Mouse (Mus musculus) forebrain, embryonic 14.5 days (tissue): Measurements from ENCODE around the gene Fcrl1. TPM values are rescaled to one million over a fixed set of nuclear protein-coding genes. Genes with fewer than 3 reads are reported as not detected.
"Not testable (repeated sequence)": the region's sequence is repeated elsewhere in the genome, so short reads cannot be mapped to it uniquely, and the experiment has no call there.

Source experiments
- ATAC-seq: fragments of 200-750 bp; cut with Nextera tagmentation; 2 replicates; pipeline ENCODE4 v1.8.0; 2017; ENCODE audit warnings: mild to moderate bottlenecking, moderate library complexity
- DNase-seq: peaks from one replicate; pipeline ENCODE4 v3.0.0-alpha.2; 2015; ENCODE audit warnings: low spot score
- H3K27ac ChIP-seq: fragments of 300-500 bp; sonication (generic); 2 replicates; pipeline ENCODE4 v1.5.1; 2014; ENCODE audit warnings: low read depth, mild to moderate bottlenecking, control low read depth, low read length, moderate library complexity
- H3K27me3 ChIP-seq: fragments of 300-500 bp; sonication (generic); replicated peaks from 2 replicates; pipeline ENCODE4 v1.6.1; 2014; ENCODE audit warnings: low read length, control low read depth, mixed read lengths; ENCODE audit not compliant: control insufficient read depth, insufficient read depth
- H3K36me3 ChIP-seq: fragments of 300-500 bp; sonication (generic); 2 replicates; pipeline ENCODE4 v1.6.1; 2014; ENCODE audit warnings: low read length, control low read depth; ENCODE audit not compliant: control insufficient read depth, insufficient read depth
- H3K4me1 ChIP-seq: fragments of 300-500 bp; sonication (generic); 2 replicates; pipeline ENCODE4 v1.6.1; 2014; ENCODE audit warnings: antibody characterized with exemption, low read length, control low read depth; ENCODE audit not compliant: control insufficient read depth, insufficient read depth
- H3K4me2 ChIP-seq: fragments of 300-500 bp; sonication (generic); 2 replicates; pipeline ENCODE4 v1.6.1; 2014; ENCODE audit warnings: mild to moderate bottlenecking, control low read depth, low read length
- H3K4me3 ChIP-seq: fragments of 300-500 bp; sonication (generic); 2 replicates; pipeline ENCODE4 v1.5.1; 2014; ENCODE audit warnings: low read depth, low read length, control low read depth
- H3K9ac ChIP-seq: fragments of 300-500 bp; sonication (generic); 2 replicates; pipeline ENCODE4 v1.6.1; 2014; ENCODE audit warnings: mild to moderate bottlenecking, low read length, control low read depth, moderate library complexity
- H3K9me3 ChIP-seq: fragments of 300-500 bp; sonication (generic); replicated peaks from 2 replicates; pipeline ENCODE4 v1.6.1; 2016; ENCODE audit warnings: low read length, control low read depth, mixed read lengths; ENCODE audit not compliant: control insufficient read depth
- WGBS: fragments of 180-500 bp; shearing (Covaris S2); extraction: QIAGEN DNeasy Blood & Tissue Kit; methylation state at CpG from one replicate; pipeline ENCODE4 v1.1.7; 2014; 5-methylcytosine and 5-hydroxymethylcytosine counted together
- polyA plus RNA-seq: library from polyadenylated mRNA; unstranded; fragments of >200 nt; fragmentation: Nextera tagmentation; extraction: Ambion mirVana; gene quantifications from 2 replicates; pipeline ENCODE4 v1.2.1, GENCODE M21; 2014

Gene Fcrl1
- polyA plus RNA-seq, 1 experiment from 2014 or later: 0.11 TPM

GRCm38 (mm10) chr3:87377228-87377627, 1.0 kb downstream of the Fcrl1 start:
- ATAC-seq (no peak), DNase-seq (no peak)
- WGBS: 67% methylated on average over 3 of the region's 3 CpGs
- H3K4me1 ChIP-seq: no peaks in the 10 kb centered on the region
- no peaks in the 10 kb centered on the region for H3K9me3 ChIP-seq
- no peaks in the 10 kb centered on the region for H3K36me3 ChIP-seq
- H3K27me3 ChIP-seq: no peaks in the 10 kb centered on the region
- no peak overlapping the region for H3K4me2 ChIP-seq
- no peak overlapping the region for H3K27ac ChIP-seq
- no peak overlapping the region for H3K4me3 ChIP-seq
- H3K9ac ChIP-seq: no peak overlapping the region

- no peak overlapping the region for H3K9ac ChIP-seq
- H3K27me3 ChIP-seq: no peaks in the 10 kb centered on the region
- no peaks in the 10 kb centered on the region for H3K36me3 ChIP-seq
- H3K4me3 ChIP-seq: no peak overlapping the region
- H3K27ac ChIP-seq: no peak overlapping the region
- no peaks in the 10 kb centered on the region for H3K9me3 ChIP-seq
- 73% methylated on average over 6 of the region's 6 CpGs for WGBS
- H3K4me2 ChIP-seq: no peak overlapping the region
- ATAC-seq: no peak
- no peak for DNase-seq
- no peaks in the 10 kb centered on the region for H3K4me1 ChIP-seq
Observed at GRCm38 (mm10) chr3:87377719-87378118, 1.5 kb downstream of the Fcrl1 start.

DNA sequence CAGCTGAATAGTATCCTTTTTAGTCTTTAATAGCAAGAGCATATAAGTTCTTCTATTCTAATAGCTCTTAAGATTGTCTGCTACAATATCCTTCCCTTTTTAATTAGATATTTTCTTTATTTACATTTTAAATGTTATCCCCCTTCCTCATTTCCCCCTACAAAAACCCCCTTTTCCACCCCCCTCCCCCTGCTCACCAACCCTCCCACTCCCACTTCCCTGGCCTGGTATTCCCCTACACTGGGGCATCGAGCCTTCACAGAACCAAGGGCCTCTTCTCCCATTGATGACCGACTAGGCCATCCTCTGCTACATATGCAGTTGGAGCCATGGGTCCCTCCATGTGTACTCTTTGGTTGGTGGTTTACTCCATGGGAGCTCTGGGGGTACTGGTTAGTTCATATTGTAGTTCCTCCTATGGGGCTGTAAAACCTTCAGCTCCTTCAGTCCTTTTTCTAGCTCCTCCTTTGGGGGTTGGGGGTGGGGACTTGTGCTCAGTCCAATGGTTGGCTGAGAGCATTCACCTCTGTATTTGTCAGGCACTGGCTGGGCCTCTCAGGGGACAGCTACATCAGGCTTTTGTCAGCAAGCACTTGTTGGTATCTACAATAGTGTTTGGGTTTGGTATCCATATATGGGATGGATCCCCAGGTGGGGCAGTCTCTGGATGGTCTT, 3.6 kb downstream of the Fcrl1 start:
- not testable (repeated sequence) for ATAC-seq, H3K4me1 ChIP-seq, H3K9ac ChIP-seq, H3K27ac ChIP-seq, DNase-seq, H3K4me3 ChIP-seq, H3K36me3 ChIP-seq, H3K9me3 ChIP-seq, H3K27me3 ChIP-seq, H3K4me2 ChIP-seq
- WGBS: 81% methylated on average over 2 of the region's 2 CpGs

- Histone ChIP-seq H3K27me3 (no peaks in the 10 kb centered on the region), H3K4me1 (no peaks in the 10 kb centered on the region), H3K36me3 (no peaks in the 10 kb centered on the region), H3K9me3 (no peaks in the 10 kb centered on the region), H3K9ac (no peak overlapping the region), H3K4me2 (no peak overlapping the region), H3K4me3 (no peak overlapping the region), H3K27ac (no peak overlapping the region)
- DNase-seq (no peak), ATAC-seq (no peak)
- 64% methylated on average over 6 of the region's 7 CpGs for WGBS
Observed at GRCm38 (mm10) chr3:87381806-87382712, 5.9 kb downstream of the Fcrl1 start.

DNA sequence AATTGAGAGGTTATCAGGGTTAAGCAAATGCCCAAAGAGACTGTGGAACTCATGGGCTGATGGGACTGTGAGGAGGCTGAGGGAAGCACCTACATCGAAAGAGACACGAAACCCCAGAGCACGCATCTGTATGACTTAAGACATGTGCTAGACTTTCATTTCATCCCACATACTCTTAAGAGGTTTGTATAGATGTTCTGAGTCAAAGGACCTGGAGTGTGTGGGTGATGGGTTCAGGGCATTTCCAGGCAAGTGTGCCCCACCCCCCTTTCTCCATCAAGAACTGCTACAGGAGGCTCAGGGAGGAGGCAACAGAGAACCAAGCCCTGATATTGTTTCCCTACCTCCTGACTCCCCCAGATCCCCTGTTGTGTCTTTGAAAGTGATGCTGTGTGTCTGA, 7.1 kb downstream of the Fcrl1 start:
- no peak for ATAC-seq
- DNase-seq: no peak
- Histone ChIP-seq H3K9ac (no peak overlapping the region), H3K27ac (no peak overlapping the region), H3K4me3 (no peak overlapping the region), H3K4me1 (no peaks in the 10 kb centered on the region), H3K27me3 (no peaks in the 10 kb centered on the region), H3K4me2 (no peak overlapping the region), H3K36me3 (no peaks in the 10 kb centered on the region), H3K9me3 (no peaks in the 10 kb centered on the region)
- 92% methylated on average over 3 of the region's 3 CpGs for WGBS

DNA sequence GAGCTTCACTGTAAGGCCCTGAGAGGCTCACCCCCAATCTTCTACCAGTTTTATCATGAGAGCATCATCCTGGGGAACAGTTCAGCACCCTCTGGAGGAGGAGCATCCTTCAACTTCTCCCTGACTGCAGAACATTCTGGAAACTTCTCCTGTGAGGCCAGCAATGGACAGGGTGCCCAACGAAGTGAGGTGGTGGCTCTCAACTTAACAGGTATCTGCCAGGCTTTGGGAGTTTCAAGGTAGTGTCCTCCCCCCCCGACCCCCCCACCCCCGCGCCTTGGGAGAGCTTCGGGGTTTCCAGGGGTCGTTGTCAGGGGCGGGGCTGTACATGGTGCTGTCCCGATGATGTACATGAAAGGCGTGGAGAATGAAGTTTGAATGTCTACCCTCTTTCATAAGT, 8.9 kb downstream of the Fcrl1 start:
- ATAC-seq: no peak
- no peak for DNase-seq
- WGBS: 89% methylated on average over 9 of the region's 9 CpGs
- no peak overlapping the region for H3K4me3 ChIP-seq
- no peak overlapping the region for H3K9ac ChIP-seq
- no peaks in the 10 kb centered on the region for H3K36me3 ChIP-seq
- H3K9me3 ChIP-seq: no peaks in the 10 kb centered on the region
- no peaks in the 10 kb centered on the region for H3K4me1 ChIP-seq
- H3K27me3 ChIP-seq: no peaks in the 10 kb centered on the region
- no peak overlapping the region for H3K4me2 ChIP-seq
- no peak overlapping the region for H3K27ac ChIP-seq

DNA sequence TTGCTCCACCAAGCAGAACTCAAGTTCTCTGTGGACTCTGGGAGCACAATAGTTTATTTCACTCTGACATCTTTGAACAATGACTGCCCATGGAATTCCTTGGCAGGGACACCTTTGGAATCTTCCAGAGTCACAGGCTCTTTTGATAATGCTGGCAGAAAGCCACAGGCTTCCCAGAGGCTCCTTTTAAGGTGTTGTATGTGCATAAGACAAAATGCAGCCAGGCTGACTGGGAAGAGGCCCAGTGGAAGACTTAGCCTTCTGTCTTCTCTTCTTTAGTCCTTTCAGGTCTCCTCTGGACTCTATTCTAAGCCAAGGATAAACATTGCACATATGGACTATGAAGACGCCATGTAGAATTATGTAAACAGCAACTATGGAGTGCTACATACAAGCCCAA, 14.7 kb downstream of the Fcrl1 start:
- 79% methylated on average over 1 of the region's 1 CpGs for WGBS
- H3K27me3 ChIP-seq: no peaks in the 10 kb centered on the region
- H3K27ac ChIP-seq: no peak overlapping the region
- no peak overlapping the region for H3K4me3 ChIP-seq
- H3K4me1 ChIP-seq: no peaks in the 10 kb centered on the region
- H3K9me3 ChIP-seq: no peaks in the 10 kb centered on the region
- no peaks in the 10 kb centered on the region for H3K36me3 ChIP-seq
- H3K9ac ChIP-seq: no peak overlapping the region
- no peak overlapping the region for H3K4me2 ChIP-seq
- no peak for DNase-seq
- no peak for ATAC-seq

DNA sequence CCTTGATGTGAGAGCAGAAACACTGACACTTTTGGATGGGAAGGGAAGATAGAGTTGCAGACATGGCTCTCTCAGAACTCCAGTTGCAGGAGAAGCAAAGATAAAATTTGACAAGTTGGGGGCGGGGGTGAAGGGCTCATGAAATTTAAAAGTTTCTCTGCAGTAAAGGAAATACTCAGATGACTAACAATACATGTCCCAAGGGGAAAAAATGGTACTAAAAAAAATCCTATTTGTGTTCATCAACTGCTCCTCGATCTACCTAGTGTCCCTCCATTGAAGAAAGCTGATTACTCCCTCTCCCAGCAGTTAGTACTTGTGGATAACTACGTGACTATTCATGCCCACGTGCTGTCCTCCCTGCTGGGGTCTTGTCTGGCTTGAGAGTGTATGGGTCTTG, 22.6 kb downstream of the Fcrl1 start:
- no peaks in the 10 kb centered on the region for H3K9me3 ChIP-seq
- no peak overlapping the region for H3K4me3 ChIP-seq
- no peaks in the 10 kb centered on the region for H3K27me3 ChIP-seq
- 62% methylated on average over 4 of the region's 4 CpGs for WGBS
- H3K27ac ChIP-seq: no peak overlapping the region
- no peaks in the 10 kb centered on the region for H3K36me3 ChIP-seq
- H3K4me1 ChIP-seq: no peaks in the 10 kb centered on the region
- no peak overlapping the region for H3K9ac ChIP-seq
- no peak for DNase-seq
- no peak overlapping the region for H3K4me2 ChIP-seq
- no peak for ATAC-seq

- Histone ChIP-seq H3K9ac (no peak overlapping the region), H3K4me3 (no peak overlapping the region), H3K27ac (no peak overlapping the region), H3K36me3 (no peaks in the 10 kb centered on the region), H3K9me3 (no peaks in the 10 kb centered on the region), H3K4me2 (no peak overlapping the region), H3K4me1 (no peaks in the 10 kb centered on the region), H3K27me3 (no peaks in the 10 kb centered on the region)
- 81% methylated on average over 4 of the region's 4 CpGs for WGBS
- DNase-seq (no peak), ATAC-seq (no peak)
Observed at GRCm38 (mm10) chr3:87399906-87400305, 23.7 kb downstream of the Fcrl1 start.
